21 mouse cellular contexts compared by ENCODE assay signal in genomic region chr2:127225261-127225660, GRCm38 (mm10). TPM values are rescaled to one million over a fixed set of nuclear protein-coding genes. Genes with fewer than 3 reads are reported as not detected.
DNase-seq lines count a peak whose midpoint lies in the region; ATAC-seq and TF ChIP-seq lines count a peak whose summit lies in the region.
"Had no signal": no experiment of that assay in that cellular context is flagged by ENCODE, and none has a peak within 500 bp of the region (broad histone marks: within the 10 kb centered on the region; RNA-seq: fewer than 3 reads in every experiment).

No protein-coding gene starts in this region.

- 96% methylated on average over 3 of the region's 3 CpGs for WGBS in intestine, postnatal 0 days
- WGBS in intestine, embryonic 15.5 days, result 100% methylated on average over 3 of the region's 3 CpGs
- 92% methylated on average over 3 of the region's 3 CpGs for WGBS in lung, postnatal 0 days
- WGBS in stomach, postnatal 0 days, result 96% methylated on average over 3 of the region's 3 CpGs

- ATAC-seq in intestine, postnatal 0 days, result no peak
- ATAC-seq in intestine, embryonic 15.5 days, result no peak
- ATAC-seq in lung, postnatal 0 days, result no peak
- ATAC-seq in stomach, postnatal 0 days (ENCODE audit: low FRiP score, low TSS enrichment), result no peak
- ATAC-seq: forebrain, embryonic 14.5 days; hindbrain, embryonic 16.5 days had no signal

- 0 out of 2 replicates have a peak overlapping the region, but pooled peaks have one; percentile 28 for H3K27ac ChIP-seq in intestine, postnatal 0 days (ENCODE audit: low read depth, low read length)
- no peak overlapping the region for H3K27ac ChIP-seq in intestine, embryonic 15.5 days
- no peak overlapping the region for H3K27ac ChIP-seq in lung, postnatal 0 days (ENCODE audit: low read length)
- no peak overlapping the region for H3K27ac ChIP-seq in stomach, postnatal 0 days (replicated peaks)
- H3K27ac ChIP-seq: embryonic facial prominence, embryonic 10.5 days; gastrocnemius, adult 2 months; heart, embryonic 10.5 days; hindbrain, embryonic 12.5 days had no signal

- no peak for DNase-seq in lung, postnatal 0 days (ENCODE audit: low spot score)
- no peak for DNase-seq in lung, postnatal 25 days (ENCODE audit: low spot score)
- peak; percentile 12 for DNase-seq in NIH3T3 (ENCODE audit: low read depth)
- no peak for DNase-seq in stomach, postnatal 0 days (ENCODE audit: low spot score)
- DNase-seq in heart, adult 8-10 months (ENCODE audit: low spot score), result no peak
- DNase-seq in spleen, adult 18-20 months, result no peak
- DNase-seq: adrenal gland, adult 2 months; adrenal gland, postnatal 25 days; cerebellum, adult 2 months; cerebellum, postnatal 10 days; gastrocnemius, adult 2 months; gastrocnemius, postnatal 25 days; heart, postnatal 10 days; heart, postnatal 4 days had no signal

- H3K9me3 ChIP-seq in intestine, postnatal 0 days (ENCODE audit: control insufficient read depth), result 0 out of 2 replicates have a peak, but pooled peaks cover 4% of the 10 kb centered on the region
- no peaks in the 10 kb centered on the region for H3K9me3 ChIP-seq in intestine, embryonic 15.5 days
- H3K9me3 ChIP-seq in lung, postnatal 0 days (ENCODE audit: low read length), result no peaks in the 10 kb centered on the region
- no peaks in the 10 kb centered on the region for H3K9me3 ChIP-seq in stomach, postnatal 0 days (ENCODE audit: control insufficient read depth, low read length)
- H3K9me3 ChIP-seq: heart, embryonic 10.5 days; hindbrain, embryonic 12.5 days had no signal

- TF ChIP-seq EP300 in lung, postnatal 0 days (IDR thresholded peaks at IDR 0.05), result no peak
- TF ChIP-seq EP300 in stomach, postnatal 0 days (optimal IDR thresholded peaks at IDR 0.05), result no peak

- no peak overlapping the region for H3K9ac ChIP-seq in intestine, postnatal 0 days (ENCODE audit: low read depth, low read length)
- no peak overlapping the region for H3K9ac ChIP-seq in intestine, embryonic 15.5 days
- no peak overlapping the region for H3K9ac ChIP-seq in lung, postnatal 0 days (replicated peaks; ENCODE audit: low read depth)
- no peak overlapping the region for H3K9ac ChIP-seq in stomach, postnatal 0 days (ENCODE audit: low read length)
- H3K9ac ChIP-seq: hindbrain, embryonic 12.5 days had no signal

- H3K4me3 ChIP-seq in intestine, postnatal 0 days (ENCODE audit: low read depth, low read length), result no peak overlapping the region
- H3K4me3 ChIP-seq in intestine, embryonic 15.5 days (replicated peaks), result no peak overlapping the region
- H3K4me3 ChIP-seq in lung, postnatal 0 days (ENCODE audit: low read depth, low read length), result no peak overlapping the region
- no peak overlapping the region for H3K4me3 ChIP-seq in stomach, postnatal 0 days (ENCODE audit: low read depth, low read length)
- H3K4me3 ChIP-seq: embryonic facial prominence, embryonic 10.5 days; gastrocnemius, adult 2 months; heart, embryonic 10.5 days; hindbrain, embryonic 12.5 days had no signal

- H3K36me3 ChIP-seq in intestine, postnatal 0 days (ENCODE audit: control insufficient read depth, insufficient read depth), result peaks cover 94% of the 10 kb centered on the region
- peaks cover 77% of the 10 kb centered on the region for H3K36me3 ChIP-seq in intestine, embryonic 15.5 days
- H3K36me3 ChIP-seq in lung, postnatal 0 days (ENCODE audit: insufficient read depth, low read length), result peaks cover 75% of the 10 kb centered on the region
- peaks cover 56% of the 10 kb centered on the region for H3K36me3 ChIP-seq in stomach, postnatal 0 days (ENCODE audit: control insufficient read depth, insufficient read depth, low read length)

- no peak overlapping the region for H3K4me2 ChIP-seq in intestine, postnatal 0 days (replicated peaks; ENCODE audit: low read depth)
- no peak overlapping the region for H3K4me2 ChIP-seq in intestine, embryonic 15.5 days (replicated peaks)
- no peak overlapping the region for H3K4me2 ChIP-seq in lung, postnatal 0 days (replicated peaks; ENCODE audit: low read depth, low read length)
- H3K4me2 ChIP-seq in stomach, postnatal 0 days (replicated peaks; ENCODE audit: low read depth), result no peak overlapping the region
- H3K4me2 ChIP-seq: hindbrain, embryonic 12.5 days had no signal

- no peaks in the 10 kb centered on the region for H3K27me3 ChIP-seq in intestine, postnatal 0 days (replicated peaks; ENCODE audit: control insufficient read depth, insufficient read depth, low read length)
- H3K27me3 ChIP-seq in intestine, embryonic 15.5 days (replicated peaks), result no peaks in the 10 kb centered on the region
- H3K27me3 ChIP-seq in lung, postnatal 0 days (replicated peaks; ENCODE audit: insufficient read depth, low read length), result no peaks in the 10 kb centered on the region
- no peaks in the 10 kb centered on the region for H3K27me3 ChIP-seq in stomach, postnatal 0 days (ENCODE audit: control insufficient read depth, insufficient read depth, low read length)
- H3K27me3 ChIP-seq: hindbrain, embryonic 12.5 days had no signal

- no peaks in the 10 kb centered on the region for H3K4me1 ChIP-seq in intestine, postnatal 0 days (replicated peaks; ENCODE audit: control insufficient read depth, insufficient read depth, low read length)
- no peaks in the 10 kb centered on the region for H3K4me1 ChIP-seq in intestine, embryonic 15.5 days (replicated peaks)
- H3K4me1 ChIP-seq in lung, postnatal 0 days (ENCODE audit: insufficient read depth, low read depth, low read length), result no peaks in the 10 kb centered on the region
- no peaks in the 10 kb centered on the region for H3K4me1 ChIP-seq in stomach, postnatal 0 days (replicated peaks; ENCODE audit: control insufficient read depth, insufficient read depth)
- H3K4me1 ChIP-seq: embryonic facial prominence, embryonic 10.5 days; heart, embryonic 10.5 days; hindbrain, embryonic 12.5 days had no signal

- TF ChIP-seq CTCF in intestine, postnatal 0 days (IDR thresholded peaks at IDR 0.05; ENCODE audit: low read depth), result no peak; the same call in 1 of the 2 replicates
- peak; percentile 11; the same call in 1 of the 2 replicates for TF ChIP-seq CTCF in lung, postnatal 0 days (IDR thresholded peaks at IDR 0.05)
- TF ChIP-seq CTCF in stomach, postnatal 0 days (IDR thresholded peaks at IDR 0.05; ENCODE audit: low read depth), result peak; percentile 30; the same call in 1 of the 2 replicates

RNA-seq across cellular contexts. Expression of gene Snrnp200, which starts 17.1 kb away (rescaled TPM):
- 14.2 and 15.4 TPM in 2 replicates for polyA plus RNA-seq in intestine, postnatal 0 days (2015; fragmentation: Nextera tagmentation; extraction: Ambion mirVana)
- polyA plus RNA-seq in intestine, embryonic 15.5 days (2015; fragmentation: Nextera tagmentation; extraction: Ambion mirVana), result 42.2 and 45.2 TPM in 2 replicates
- 18.8 and 20.5 TPM in 2 replicates for polyA plus RNA-seq in lung, postnatal 0 days (2015; fragmentation: Nextera tagmentation; extraction: Ambion mirVana)
- polyA plus RNA-seq in stomach, postnatal 0 days (2015; fragmentation: Nextera tagmentation; extraction: Ambion mirVana), result 13.8 and 16.9 TPM in 2 replicates
- 10 to 100 TPM; 61.1 to 72.6 (median 67.5) TPM for total RNA-seq in heart, adult 8-10 months (2022)

RNA-seq across cellular contexts. Expression of gene 1810024B03Rik, which starts 17.2 kb away (rescaled TPM):
- 1.3 and 1.5 TPM in 2 replicates for polyA plus RNA-seq in intestine, postnatal 0 days (2015; fragmentation: Nextera tagmentation; extraction: Ambion mirVana)
- 1.8 and 2.0 TPM in 2 replicates for polyA plus RNA-seq in intestine, embryonic 15.5 days (2015; fragmentation: Nextera tagmentation; extraction: Ambion mirVana)
- 1.9 and 2.0 TPM in 2 replicates for polyA plus RNA-seq in lung, postnatal 0 days (2015; fragmentation: Nextera tagmentation; extraction: Ambion mirVana)
- 1.7 and 1.8 TPM in 2 replicates for polyA plus RNA-seq in stomach, postnatal 0 days (2015; fragmentation: Nextera tagmentation; extraction: Ambion mirVana)
- total RNA-seq in heart, adult 8-10 months (2022), result under 1 TPM in 3 of 4 experiments, not detected in 1; 0.28 to 0.38 (median 0.28) TPM

RNA-seq across cellular contexts. Expression of gene Ciao1, which starts 22.4 kb away (rescaled TPM):
- 38.3 and 39.3 TPM in 2 replicates for polyA plus RNA-seq in intestine, postnatal 0 days (2015; fragmentation: Nextera tagmentation; extraction: Ambion mirVana)
- 60.2 and 60.9 TPM in 2 replicates for polyA plus RNA-seq in intestine, embryonic 15.5 days (2015; fragmentation: Nextera tagmentation; extraction: Ambion mirVana)
- 54.4 and 61.4 TPM in 2 replicates for polyA plus RNA-seq in lung, postnatal 0 days (2015; fragmentation: Nextera tagmentation; extraction: Ambion mirVana)
- polyA plus RNA-seq in stomach, postnatal 0 days (2015; fragmentation: Nextera tagmentation; extraction: Ambion mirVana), result 41.6 and 42.0 TPM in 2 replicates
- total RNA-seq in heart, adult 8-10 months (2022), result 10 to 100 TPM; 57.8 to 73.8 (median 70.6) TPM

RNA-seq across cellular contexts. Expression of gene Tmem127, which starts 22.4 kb away (rescaled TPM):
- polyA plus RNA-seq in intestine, postnatal 0 days (2015; fragmentation: Nextera tagmentation; extraction: Ambion mirVana), result 32.8 and 35.6 TPM in 2 replicates
- 28.3 and 28.5 TPM in 2 replicates for polyA plus RNA-seq in intestine, embryonic 15.5 days (2015; fragmentation: Nextera tagmentation; extraction: Ambion mirVana)
- polyA plus RNA-seq in lung, postnatal 0 days (2015; fragmentation: Nextera tagmentation; extraction: Ambion mirVana), result 30.4 and 32.9 TPM in 2 replicates
- 27.0 and 27.1 TPM in 2 replicates for polyA plus RNA-seq in stomach, postnatal 0 days (2015; fragmentation: Nextera tagmentation; extraction: Ambion mirVana)
- 10 to 100 TPM; 23.9 to 27.7 (median 27.2) TPM for total RNA-seq in heart, adult 8-10 months (2022)

RNA-seq across cellular contexts. Expression of gene Stard7, which starts 44.8 kb away (rescaled TPM):
- 51.7 and 53.7 TPM in 2 replicates for polyA plus RNA-seq in intestine, postnatal 0 days (2015; fragmentation: Nextera tagmentation; extraction: Ambion mirVana)
- 89.1 and 89.5 TPM in 2 replicates for polyA plus RNA-seq in intestine, embryonic 15.5 days (2015; fragmentation: Nextera tagmentation; extraction: Ambion mirVana)
- polyA plus RNA-seq in lung, postnatal 0 days (2015; fragmentation: Nextera tagmentation; extraction: Ambion mirVana), result 34.2 and 37.9 TPM in 2 replicates
- polyA plus RNA-seq in stomach, postnatal 0 days (2015; fragmentation: Nextera tagmentation; extraction: Ambion mirVana), result 57.3 and 62.7 TPM in 2 replicates
- 100 to 1,000 TPM; 162 to 173 (median 169) TPM for total RNA-seq in heart, adult 8-10 months (2022)
